Mouse (Mus musculus) CD8-positive naive resting alpha-beta T cell, adult 2 months (primary cell): Measurements from ENCODE around the gene Pax3.

Experiments used
- DNase-seq, 2 experiments: peaks; one replicate each; pipeline ENCODE4 v3.0.0; 2022; ENCODE audit warnings: low read depth in 2 of 2, low spot score in 2 of 2

Pax3 gene

GRCm38 (mm10) chr1:78093619-78094018 lies 103.3 kb downstream of the Pax3 start:
- DNase-seq: no peak

- no peak for DNase-seq
These were observed 108.3 kb downstream of the Pax3 start for GRCm38 (mm10) chr1:78088646-78089045.

- no peak for DNase-seq
These were observed 115.2 kb downstream of the Pax3 start for GRCm38 (mm10) chr1:78081761-78082160.

GRCm38 (mm10) chr1:78060850-78061249 lies 136.1 kb downstream of the Pax3 start:
- no peak for DNase-seq

GRCm38 (mm10) chr1:78057939-78058338 lies 139.0 kb downstream of the Pax3 start:
- no peak for DNase-seq

GRCm38 (mm10) chr1:78053677-78054076 lies 143.3 kb downstream of the Pax3 start:
- DNase-seq: no peak
